Comparison of ENCODE assay signal across 16 mouse cellular contexts in the genomic region with DNA sequence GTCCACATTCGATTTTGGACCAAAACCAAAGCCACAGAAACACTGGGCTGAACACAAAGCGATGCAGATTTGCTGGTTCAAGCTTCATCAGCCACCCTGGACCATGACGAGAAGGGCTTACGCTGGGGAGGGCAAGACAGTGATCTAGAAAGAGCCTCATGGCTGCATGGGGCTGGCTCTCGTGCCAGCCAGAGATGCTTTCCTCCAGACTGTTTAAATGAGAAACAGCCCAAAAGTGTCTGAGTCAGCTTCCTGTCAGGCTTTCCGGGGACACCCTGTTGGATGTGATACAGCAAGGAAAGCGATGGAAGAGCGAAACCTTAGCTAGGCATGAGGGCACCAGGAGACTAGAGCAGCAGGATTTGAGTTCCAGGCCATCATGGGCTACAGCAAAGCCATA.
"Had no signal": no experiment of that assay in that cellular context is flagged by ENCODE, and none has a peak within 500 bp of the region (broad histone marks: within the 10 kb centered on the region; RNA-seq: fewer than 3 reads in every experiment).

No protein-coding gene starts in this region.

- H3K9me3 ChIP-seq: intestine, embryonic 15.5 days; kidney, embryonic 15.5 days; liver, embryonic 13.5 days; midbrain, embryonic 10.5 days; midbrain, embryonic 15.5 days; neural tube, embryonic 12.5 days; neural tube, embryonic 15.5 days had no signal

- H3K27ac ChIP-seq: intestine, embryonic 15.5 days; kidney, embryonic 15.5 days; layer of hippocampus, adult 2 months; liver, embryonic 13.5 days; midbrain, embryonic 10.5 days; midbrain, embryonic 15.5 days; neural tube, embryonic 12.5 days; neural tube, embryonic 15.5 days had no signal

- H3K4me3 ChIP-seq: intestine, embryonic 15.5 days; kidney, embryonic 15.5 days; layer of hippocampus, adult 2 months; liver, embryonic 13.5 days; midbrain, embryonic 10.5 days; midbrain, embryonic 15.5 days; neural tube, embryonic 12.5 days; neural tube, embryonic 15.5 days had no signal

- H3K9ac ChIP-seq: intestine, embryonic 15.5 days; kidney, embryonic 15.5 days; liver, embryonic 13.5 days; midbrain, embryonic 15.5 days; neural tube, embryonic 12.5 days; neural tube, embryonic 15.5 days had no signal

- H3K4me2 ChIP-seq: intestine, embryonic 15.5 days; kidney, embryonic 15.5 days; liver, embryonic 13.5 days; midbrain, embryonic 15.5 days; neural tube, embryonic 12.5 days; neural tube, embryonic 15.5 days had no signal

- DNase-seq: kidney, adult 11 months; kidney, adult 8-10 months; kidney, postnatal 25 days; layer of hippocampus, adult 9-11 months; liver, embryonic 13.5 days; lung, adult 2 months; lung, postnatal 14 days; lung, postnatal 4 days; thymus, postnatal 25 days had no signal

- H3K27me3 ChIP-seq: intestine, embryonic 15.5 days; kidney, embryonic 15.5 days; liver, embryonic 13.5 days; midbrain, embryonic 15.5 days; neural tube, embryonic 12.5 days; neural tube, embryonic 15.5 days had no signal

- H3K36me3 ChIP-seq: intestine, embryonic 15.5 days; midbrain, embryonic 15.5 days; neural tube, embryonic 12.5 days had no signal

- ATAC-seq: intestine, embryonic 15.5 days; midbrain, embryonic 15.5 days had no signal
